Mouse (Mus musculus) liver, embryonic 15.5 days (tissue): ENCODE results near the gene Aamp. TPM values are rescaled to one million over a fixed set of nuclear protein-coding genes. Genes with fewer than 3 reads are reported as not detected.
A peak's percentile ranks its signal among the peaks of the same experiment; 100 is the strongest.

Source experiments
- ATAC-seq: fragments of 200-750 bp; cut with Nextera tagmentation; 2 replicates; pipeline ENCODE4 v1.8.0; 2017; ENCODE audit warnings: moderate number of reproducible peaks, mild to moderate bottlenecking, moderate library complexity; ENCODE audit not compliant: insufficient read depth
- H3K27ac ChIP-seq: fragments of 300-500 bp; sonication (generic); replicated peaks from 2 replicates; pipeline ENCODE4 v1.5.1; 2015; ENCODE audit warnings: mild to moderate bottlenecking, inconsistent platforms
- H3K27me3 ChIP-seq: fragments of 300-500 bp; sonication (generic); 2 replicates; pipeline ENCODE4 v1.6.1; 2015; ENCODE audit warnings: mild to moderate bottlenecking, inconsistent platforms
- H3K36me3 ChIP-seq: fragments of 300-500 bp; sonication (generic); replicated peaks from 2 replicates; pipeline ENCODE4 v1.6.1; 2015; ENCODE audit warnings: moderate library complexity, mild to moderate bottlenecking, inconsistent platforms
- H3K4me1 ChIP-seq: fragments of 300-500 bp; sonication (generic); replicated peaks from 2 replicates; pipeline ENCODE4 v1.6.1; 2015; ENCODE audit warnings: inconsistent platforms
- H3K4me2 ChIP-seq: fragments of 300-500 bp; sonication (generic); 2 replicates; pipeline ENCODE4 v1.6.1; 2015; ENCODE audit warnings: moderate library complexity, mild to moderate bottlenecking, inconsistent platforms
- H3K4me3 ChIP-seq: fragments of 300-500 bp; sonication (generic); replicated peaks from 2 replicates; pipeline ENCODE4 v1.5.1; 2015; ENCODE audit warnings: mild to moderate bottlenecking, inconsistent platforms
- H3K9ac ChIP-seq: fragments of 300-500 bp; sonication (generic); 2 replicates; pipeline ENCODE4 v1.6.1; 2015; ENCODE audit warnings: moderate library complexity, mild to moderate bottlenecking, inconsistent platforms
- H3K9me3 ChIP-seq: fragments of 300-500 bp; sonication (generic); replicated peaks from 2 replicates; pipeline ENCODE4 v1.6.1; 2016; ENCODE audit warnings: inconsistent platforms
- WGBS: fragments of 180-500 bp; shearing (Covaris S2); methylation state at CpG from one replicate; pipeline ENCODE4 v1.1.7; 2015; ENCODE audit warnings: mixed read lengths; ENCODE audit not compliant: insufficient replicate concordance; 5-methylcytosine and 5-hydroxymethylcytosine counted together
- polyA plus RNA-seq: library from polyadenylated mRNA; unstranded; fragments of >200 nt; fragmentation: Nextera tagmentation; extraction: Ambion mirVana; gene quantifications from 2 replicates; pipeline ENCODE4 v1.2.1, GENCODE M21; 2015

Aamp gene
- polyA plus RNA-seq, 1 experiment from 2014 or later, result 93.1 TPM

DNA sequence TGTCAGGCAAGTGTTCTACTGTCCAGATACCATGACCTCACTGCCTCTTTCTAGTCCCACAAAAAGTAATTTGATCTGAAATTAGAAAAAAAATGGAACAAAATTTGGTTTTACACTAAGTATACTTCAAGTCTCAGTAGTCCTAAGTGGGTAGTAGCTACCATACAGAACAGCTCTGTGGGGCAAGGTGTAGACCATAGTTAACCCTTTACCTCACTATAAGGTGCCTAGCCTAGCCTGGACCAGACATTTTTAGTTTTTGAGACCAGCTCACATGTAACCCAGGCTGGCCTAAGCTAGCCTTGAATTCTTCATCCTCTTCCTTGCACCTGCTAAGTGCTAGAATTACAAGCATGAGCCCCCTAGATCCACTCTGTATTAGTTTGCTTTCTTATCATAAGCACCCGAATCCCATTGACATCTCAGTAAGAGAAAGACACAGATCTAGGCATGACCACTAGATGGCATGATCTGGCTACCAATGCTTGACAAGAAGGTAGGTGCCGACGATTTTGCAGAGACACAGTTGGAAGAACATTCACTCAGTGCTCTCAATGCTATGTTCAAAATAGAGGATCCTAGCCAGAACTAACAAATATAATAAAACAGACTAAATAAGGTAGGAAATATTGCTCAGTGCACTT, 28.6 kb upstream of the Aamp start:
- no peaks in the 10 kb centered on the region for H3K9me3 ChIP-seq
- under 1% methylated on average over 3 of the region's 3 CpGs for WGBS
- H3K4me1 ChIP-seq, result peaks cover 17% of the 10 kb centered on the region
- no peaks in the 10 kb centered on the region for H3K27me3 ChIP-seq
- no peak for ATAC-seq
- H3K27ac ChIP-seq, result no peak overlapping the region
- H3K36me3 ChIP-seq, result no peaks in the 10 kb centered on the region
- H3K4me2 ChIP-seq, result no peak overlapping the region
- no peak overlapping the region for H3K9ac ChIP-seq
- no peak overlapping the region for H3K4me3 ChIP-seq

DNA sequence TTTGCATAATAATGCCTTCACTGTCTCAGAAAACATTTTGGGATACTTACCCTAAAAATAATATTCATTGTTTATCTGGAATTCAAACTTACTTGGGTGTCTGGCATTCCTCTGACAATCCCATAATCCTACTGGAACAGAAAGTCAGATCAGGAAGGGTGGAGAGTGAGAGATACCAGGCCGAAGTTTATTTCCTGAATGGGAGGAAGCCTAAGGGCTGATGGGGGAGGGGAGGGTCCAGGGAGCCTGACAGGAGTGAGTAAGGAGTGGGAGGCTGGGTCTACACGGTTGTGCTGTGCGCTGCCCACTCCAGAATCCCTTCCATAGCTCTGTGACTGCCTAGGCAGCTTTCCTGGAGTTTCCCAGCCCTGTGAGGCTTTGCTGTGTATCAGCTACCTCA, 25.2 kb upstream of the Aamp start:
- Histone ChIP-seq H3K4me3 (no peak overlapping the region), H3K9ac (no peak overlapping the region), H3K9me3 (no peaks in the 10 kb centered on the region), H3K27me3 (no peaks in the 10 kb centered on the region), H3K36me3 (no peaks in the 10 kb centered on the region), H3K4me2 (no peak overlapping the region), H3K27ac (no peak overlapping the region), H3K4me1 (peaks cover 42% of the 10 kb centered on the region)
- 27% methylated on average over 3 of the region's 3 CpGs for WGBS
- no peak for ATAC-seq

DNA sequence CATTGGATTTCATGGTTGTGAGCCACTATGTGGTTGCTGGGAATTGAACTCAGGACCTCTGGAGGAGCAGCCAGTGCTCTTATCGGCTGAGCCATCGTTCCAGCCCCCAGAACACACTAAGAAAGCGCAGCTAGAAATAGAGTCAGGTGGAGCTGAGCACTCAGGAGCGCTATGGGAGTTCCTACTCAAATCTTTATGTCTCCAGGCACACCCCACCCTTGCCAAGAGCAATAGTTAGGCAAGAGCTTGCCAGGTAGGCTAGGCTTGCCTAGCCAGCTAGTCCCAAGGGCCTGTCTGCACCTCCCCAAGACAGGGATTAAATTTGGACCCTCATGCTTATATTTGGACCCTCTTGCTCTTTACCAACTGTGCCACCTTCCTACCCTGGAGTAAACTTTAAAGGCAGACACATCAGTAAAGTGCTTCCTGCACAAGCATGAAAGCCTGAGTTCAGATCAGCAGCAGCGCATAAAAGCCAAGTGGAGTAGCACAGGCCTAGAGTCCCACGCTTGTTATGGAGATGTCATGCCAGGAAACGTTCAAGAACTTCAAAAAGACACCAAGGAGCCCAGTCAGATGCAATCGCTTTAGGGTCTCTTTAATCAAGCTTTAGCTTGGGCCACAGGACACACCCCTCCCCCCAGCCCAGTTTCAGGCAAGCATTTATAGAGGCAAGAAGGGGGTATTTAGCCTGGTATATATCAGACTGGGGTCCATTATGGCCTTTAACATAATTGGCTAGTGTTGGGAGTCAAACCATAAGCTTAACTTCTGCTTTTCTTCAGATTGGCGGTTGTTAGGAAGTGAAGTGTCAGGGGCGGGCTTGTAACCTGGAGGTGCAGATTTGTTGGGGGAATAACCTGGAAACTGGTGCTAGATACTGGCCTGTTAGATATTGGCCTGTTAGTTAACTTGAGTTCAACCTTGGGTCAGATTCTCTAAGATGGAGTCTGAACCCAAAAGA, 23.7 kb upstream of the Aamp start:
- H3K4me1 ChIP-seq, result peaks cover 51% of the 10 kb centered on the region
- peak overlapping the region; percentile 24; the same call in 1 of the 2 replicates for H3K27ac ChIP-seq
- no peak overlapping the region for H3K4me2 ChIP-seq
- H3K9me3 ChIP-seq, result no peaks in the 10 kb centered on the region
- H3K4me3 ChIP-seq, result no peak overlapping the region
- H3K9ac ChIP-seq, result no peak overlapping the region
- ATAC-seq, result no peak
- no peaks in the 10 kb centered on the region for H3K36me3 ChIP-seq
- 48% methylated on average over 10 of the region's 10 CpGs for WGBS
- H3K27me3 ChIP-seq, result no peaks in the 10 kb centered on the region

DNA sequence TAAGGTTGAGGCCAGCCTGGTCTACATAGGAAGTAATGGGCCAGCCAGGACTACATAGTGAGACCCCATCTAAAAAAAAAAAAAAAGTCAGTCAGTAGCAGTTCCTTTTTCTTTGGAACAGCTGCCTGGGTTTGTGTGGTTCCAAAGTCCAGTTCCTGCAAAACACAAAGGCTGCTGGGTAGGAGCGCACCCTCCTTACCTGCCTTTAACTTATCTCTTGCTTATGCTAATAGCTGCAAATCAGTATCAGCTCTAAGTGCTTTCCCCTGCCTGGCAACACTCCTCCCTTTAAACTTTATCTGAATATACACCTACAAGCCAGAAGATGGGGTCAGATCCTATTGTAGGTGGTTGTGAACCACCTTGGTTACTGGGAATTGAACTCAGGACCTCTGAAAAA, 22.6 kb upstream of the Aamp start:
- WGBS, result 81% methylated on average over 1 of the region's 1 CpGs
- Histone ChIP-seq H3K9me3 (no peaks in the 10 kb centered on the region), H3K27ac (peak overlapping the region; percentile 24; the same call in 1 of the 2 replicates), H3K27me3 (no peaks in the 10 kb centered on the region), H3K4me1 (peaks cover 63% of the 10 kb centered on the region), H3K4me2 (no peak overlapping the region), H3K36me3 (no peaks in the 10 kb centered on the region), H3K4me3 (no peak overlapping the region), H3K9ac (no peak overlapping the region)
- no peak for ATAC-seq

DNA sequence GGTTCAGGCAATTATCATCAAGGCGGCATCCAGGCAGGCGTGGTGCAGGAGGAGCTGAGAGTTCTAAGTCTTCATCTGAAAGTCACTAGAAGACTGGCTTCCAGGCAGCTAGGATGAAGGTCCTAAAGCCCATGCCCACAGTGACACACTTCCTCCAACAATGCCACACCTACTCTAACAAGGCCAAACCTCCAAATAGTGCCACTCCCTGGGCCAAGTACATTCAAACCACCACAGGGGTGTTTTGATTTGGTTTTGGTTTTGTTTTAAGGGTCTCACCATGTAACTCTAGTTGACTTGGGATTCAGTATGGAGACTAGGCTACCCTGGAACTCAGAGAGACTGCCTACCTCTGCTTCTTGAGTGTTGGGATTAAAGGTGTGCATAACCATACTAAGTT, 21.0 kb upstream of the Aamp start, which contains the start of gene Tmbim1:
Gene Tmbim1, minus strand, starts transcription at position 101 of the 400 bp plus-strand sequence.
- 86% methylated on average over 2 of the region's 2 CpGs for whole genome bisulfite sequencing
- peak within 1 kb of the TSS; percentile 73; the same call in 1 of the 2 replicates for H3K9ac ChIP-seq
- peak within 1 kb of the TSS; percentile 71 for H3K4me3 ChIP-seq
- no peak for ATAC-seq
- H3K4me1 ChIP-seq, result peaks cover 70% of the 10 kb centered on the region
- H3K9me3 ChIP-seq, result no peaks in the 10 kb centered on the region
- no peaks in the 10 kb centered on the region for H3K27me3 ChIP-seq
- H3K4me2 ChIP-seq, result peak within 1 kb of the TSS; percentile 84
- H3K36me3 ChIP-seq, result no peaks in the 10 kb centered on the region
- peak within 1 kb of the TSS; percentile 76 for H3K27ac ChIP-seq

DNA sequence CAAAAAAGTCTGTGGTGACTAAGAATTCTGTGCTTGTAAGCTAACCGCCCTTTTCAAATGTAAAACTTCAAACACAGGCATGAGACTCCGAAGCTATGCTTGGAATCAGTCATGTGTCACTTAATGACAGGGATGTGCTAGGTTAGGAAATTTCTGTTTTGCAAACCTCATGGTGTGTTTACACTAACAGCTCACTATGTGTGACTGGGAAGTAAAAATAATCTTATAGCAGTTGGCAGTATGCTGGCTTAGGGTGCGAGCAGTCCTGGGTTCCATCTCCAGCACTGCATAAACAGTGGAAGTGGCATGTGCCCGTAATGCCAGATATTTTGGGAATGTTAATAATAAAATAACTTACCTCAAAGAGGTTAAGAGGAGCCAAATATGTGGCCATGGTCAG, 20.4 kb upstream of the Aamp start:
- H3K9me3 ChIP-seq, result no peaks in the 10 kb centered on the region
- no peak overlapping the region for H3K4me3 ChIP-seq
- peaks cover 73% of the 10 kb centered on the region for H3K4me1 ChIP-seq
- no peak overlapping the region for H3K4me2 ChIP-seq
- no peaks in the 10 kb centered on the region for H3K36me3 ChIP-seq
- 69% methylated on average over 4 of the region's 4 CpGs for WGBS
- no peak overlapping the region for H3K9ac ChIP-seq
- no peaks in the 10 kb centered on the region for H3K27me3 ChIP-seq
- H3K27ac ChIP-seq, result 0 out of 2 replicates have a peak overlapping the region, but pooled peaks have one; percentile 1
- no peak for ATAC-seq

DNA sequence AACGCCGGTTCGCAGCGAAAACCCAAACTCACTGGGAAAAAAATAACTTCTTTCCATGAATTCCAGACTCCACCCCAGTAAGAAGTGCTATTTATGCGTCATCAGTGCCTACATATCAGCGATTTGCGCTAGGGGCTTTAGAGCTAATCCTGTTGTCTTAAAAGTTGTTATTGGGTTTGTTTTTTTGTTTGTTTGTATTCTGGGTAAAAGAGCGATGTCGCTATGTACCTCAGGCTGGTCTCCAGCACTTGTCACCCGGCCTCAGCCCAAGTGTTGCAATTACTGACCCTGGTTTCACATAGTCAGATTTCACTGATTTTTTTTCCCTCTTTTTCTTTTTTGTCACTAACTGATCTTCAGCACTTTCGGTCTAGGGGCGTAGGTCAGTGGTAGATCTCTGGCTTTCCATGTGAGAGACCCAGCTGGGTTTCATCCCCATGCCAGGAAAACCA, 19.8 kb upstream of the Aamp start:
- Histone ChIP-seq H3K4me1 (peaks cover 76% of the 10 kb centered on the region), H3K4me2 (peak overlapping the region; percentile 84), H3K27ac (peak overlapping the region; percentile 76), H3K36me3 (no peaks in the 10 kb centered on the region), H3K9ac (peak overlapping the region; percentile 73), H3K27me3 (no peaks in the 10 kb centered on the region), H3K9me3 (no peaks in the 10 kb centered on the region), H3K4me3 (peak overlapping the region; percentile 71)
- 4% methylated on average over 12 of the region's 12 CpGs for WGBS
- peak; percentile 18 for ATAC-seq

DNA sequence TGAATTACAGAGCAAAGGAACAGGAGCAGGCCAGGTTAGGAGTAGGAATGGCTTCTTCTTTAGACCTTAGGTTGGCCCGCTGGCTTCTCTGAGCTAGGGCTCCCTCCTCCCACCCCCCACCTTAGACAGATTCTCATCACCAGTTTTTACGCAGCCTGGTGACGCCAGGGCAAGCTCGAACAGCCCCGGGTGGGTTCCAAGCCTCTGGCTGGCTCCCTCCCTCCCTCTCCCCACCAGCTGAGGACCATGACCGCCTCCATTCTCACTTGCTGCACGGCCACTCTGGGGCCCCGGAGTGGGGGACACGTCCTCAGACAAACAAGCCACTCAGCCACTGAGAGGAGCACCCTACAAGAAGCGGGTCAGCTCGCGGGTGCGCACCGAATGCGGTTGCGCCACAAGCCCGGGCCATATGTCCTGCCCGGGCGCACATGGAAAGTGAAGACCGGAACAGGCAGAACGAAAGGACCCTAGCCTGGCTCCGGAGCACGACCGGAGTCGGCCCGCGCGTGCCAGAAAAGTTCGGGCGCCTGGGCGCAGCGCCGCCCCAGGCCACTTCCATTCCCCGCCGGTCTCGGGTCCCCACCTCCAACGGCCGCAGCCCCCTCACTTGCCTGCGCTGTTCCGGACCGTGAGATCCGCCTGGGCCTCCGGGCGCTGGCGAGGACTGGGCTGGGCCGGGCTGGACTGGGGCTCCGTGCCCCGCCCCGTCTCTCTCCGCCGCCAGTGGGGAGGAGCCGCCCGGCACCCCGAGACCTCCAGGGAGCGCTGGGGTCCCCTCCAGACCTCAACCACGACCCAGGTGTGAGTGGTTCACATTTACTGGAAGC, 19.2 kb upstream of the Aamp start:
- peak overlapping the region; percentile 84 for H3K4me2 ChIP-seq
- H3K4me3 ChIP-seq, result peak overlapping the region; percentile 71
- no peaks in the 10 kb centered on the region for H3K27me3 ChIP-seq
- H3K9ac ChIP-seq, result peak overlapping the region; percentile 73
- ATAC-seq, result peak; percentile 88
- H3K27ac ChIP-seq, result peak overlapping the region; percentile 76
- no peaks in the 10 kb centered on the region for H3K36me3 ChIP-seq
- H3K4me1 ChIP-seq, result peaks cover 77% of the 10 kb centered on the region
- under 1% methylated on average over 56 of the region's 56 CpGs for WGBS
- no peaks in the 10 kb centered on the region for H3K9me3 ChIP-seq

DNA sequence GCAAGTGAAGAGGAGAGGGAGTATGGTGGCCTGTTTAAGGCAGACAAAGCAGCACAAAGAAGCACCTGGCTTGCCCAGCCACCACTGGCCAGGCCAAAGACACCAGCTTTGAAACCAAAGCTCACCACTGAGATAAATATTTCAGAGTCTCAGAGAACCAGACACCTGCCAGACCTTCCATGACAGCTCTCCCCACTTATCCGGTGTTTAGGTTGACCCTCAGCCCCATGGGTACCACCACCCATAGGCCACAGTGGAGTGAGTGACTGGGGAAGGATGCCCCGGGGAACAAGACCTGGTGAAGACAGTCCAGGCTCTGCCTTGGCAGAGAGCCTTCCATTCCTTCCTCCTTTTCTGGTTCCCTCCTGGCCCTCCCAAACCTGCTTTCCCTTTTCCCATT, 18.3 kb upstream of the Aamp start:
- H3K4me2 ChIP-seq, result peak overlapping the region; percentile 84
- H3K9ac ChIP-seq, result no peak overlapping the region; the same call in 1 of the 2 replicates
- H3K4me1 ChIP-seq, result peaks cover 77% of the 10 kb centered on the region
- no peaks in the 10 kb centered on the region for H3K36me3 ChIP-seq
- ATAC-seq, result no peak
- H3K27ac ChIP-seq, result no peak overlapping the region; the same call in 1 of the 2 replicates
- H3K4me3 ChIP-seq, result peak overlapping the region; percentile 71
- H3K27me3 ChIP-seq, result no peaks in the 10 kb centered on the region
- no peaks in the 10 kb centered on the region for H3K9me3 ChIP-seq
- WGBS, result 67% methylated on average over 2 of the region's 2 CpGs

DNA sequence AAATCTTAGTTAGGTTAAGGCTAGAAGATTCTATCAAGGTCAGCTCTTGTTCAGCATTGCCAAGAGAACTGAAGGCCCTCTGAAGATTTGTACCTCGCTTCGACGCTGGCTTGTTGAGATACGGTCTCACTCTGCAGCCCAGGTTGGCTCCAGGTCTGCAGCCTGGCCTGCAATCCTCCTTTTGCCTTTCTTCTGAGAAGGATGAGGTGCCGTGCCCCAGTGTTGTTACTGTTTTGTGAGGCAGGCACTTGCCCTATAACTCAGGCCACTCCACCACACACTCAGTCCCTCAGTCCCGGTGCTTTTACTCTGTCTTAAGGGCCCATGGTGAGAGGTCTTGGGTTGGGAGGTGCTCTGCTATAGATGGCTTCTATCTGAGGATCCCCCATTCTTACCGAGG, 17.7 kb upstream of the Aamp start:
- H3K4me2 ChIP-seq, result 0 out of 2 replicates have a peak overlapping the region, but pooled peaks have one; percentile 84
- WGBS, result 82% methylated on average over 7 of the region's 7 CpGs
- no peak for ATAC-seq
- no peaks in the 10 kb centered on the region for H3K27me3 ChIP-seq
- H3K4me1 ChIP-seq, result peaks cover 77% of the 10 kb centered on the region
- no peak overlapping the region for H3K4me3 ChIP-seq
- no peaks in the 10 kb centered on the region for H3K36me3 ChIP-seq
- H3K9me3 ChIP-seq, result no peaks in the 10 kb centered on the region
- no peak overlapping the region for H3K9ac ChIP-seq
- no peak overlapping the region for H3K27ac ChIP-seq
